Mouse (Mus musculus): ENCODE measurements around the gene Hsd11b2. TPM values are rescaled to one million over a fixed set of nuclear protein-coding genes. Genes with fewer than 3 reads are reported as not detected.
"Not testable (repeated sequence)": the region's sequence is repeated elsewhere in the genome, so short reads cannot be mapped to it uniquely, and the experiment has no call there.

Hsd11b2 gene
- polyA plus RNA-seq, 1 experiment from 2014 or later: 1.5 TPM

DNA sequence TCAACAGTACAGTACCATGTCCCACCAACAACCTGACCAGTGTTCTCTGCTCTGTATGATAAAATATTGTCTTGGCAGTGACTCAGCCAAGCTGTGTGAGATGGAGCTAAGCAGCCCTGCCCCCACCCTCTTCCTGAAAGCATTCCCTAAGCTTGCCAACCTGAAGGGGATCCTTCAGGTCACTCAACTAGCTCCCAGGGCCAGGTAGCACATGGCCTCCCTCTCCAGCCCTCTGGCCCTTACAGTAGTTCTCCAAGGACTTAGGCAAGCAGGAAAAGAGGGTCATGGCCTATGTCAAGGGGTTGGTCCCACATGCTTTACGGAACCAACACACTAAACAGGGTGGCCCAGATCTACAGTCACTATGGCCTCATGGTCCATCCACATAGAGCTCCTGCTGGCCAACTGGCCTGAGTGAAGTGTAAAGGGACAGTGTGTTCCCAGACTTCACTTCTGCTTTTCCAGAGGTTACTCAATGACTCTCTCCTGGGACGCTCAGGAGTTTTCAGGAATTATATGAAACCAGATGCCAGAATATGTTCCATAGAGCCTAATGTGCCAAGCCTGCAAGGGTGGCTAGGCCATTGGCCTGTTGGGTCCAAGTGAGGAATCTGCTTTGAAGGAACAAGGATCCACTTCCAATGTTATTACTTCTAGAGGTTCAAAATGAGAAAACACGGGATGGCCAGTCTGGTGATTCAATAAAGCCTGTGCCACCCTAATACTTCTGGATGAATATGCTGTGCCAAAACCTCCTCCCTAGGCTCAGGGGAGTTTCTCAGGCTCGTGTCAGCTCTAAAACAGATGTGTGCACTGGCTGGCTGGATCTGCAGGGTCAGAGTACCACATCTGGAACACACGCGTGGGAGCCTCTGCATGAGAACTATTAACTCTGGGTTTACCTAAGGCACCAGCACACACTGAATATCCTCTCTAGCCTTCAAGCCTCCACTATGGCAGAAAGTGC lies 28.1 kb downstream of the Hsd11b2 start:
- WGBS (ENCODE audit: insufficient replicate concordance): 79% methylated on average over 6 of the region's 6 CpGs
- no peak for DNase-seq
- Histone ChIP-seq H3K27me3 (no peaks in the 10 kb centered on the region), H3K36me3 (no peaks in the 10 kb centered on the region), H3K4me2 (no peak overlapping the region), H3K4me3 (replicated peaks) (no peak overlapping the region), H3K9me3 (replicated peaks) (no peaks in the 10 kb centered on the region), H3K9ac (no peak overlapping the region), H3K27ac (0 out of 2 replicates have a peak overlapping the region, but pooled peaks have one; percentile 8), H3K4me1 (replicated peaks) (peaks cover 60% of the 10 kb centered on the region)
- no peak for ATAC-seq (ENCODE audit: low read depth)

DNA sequence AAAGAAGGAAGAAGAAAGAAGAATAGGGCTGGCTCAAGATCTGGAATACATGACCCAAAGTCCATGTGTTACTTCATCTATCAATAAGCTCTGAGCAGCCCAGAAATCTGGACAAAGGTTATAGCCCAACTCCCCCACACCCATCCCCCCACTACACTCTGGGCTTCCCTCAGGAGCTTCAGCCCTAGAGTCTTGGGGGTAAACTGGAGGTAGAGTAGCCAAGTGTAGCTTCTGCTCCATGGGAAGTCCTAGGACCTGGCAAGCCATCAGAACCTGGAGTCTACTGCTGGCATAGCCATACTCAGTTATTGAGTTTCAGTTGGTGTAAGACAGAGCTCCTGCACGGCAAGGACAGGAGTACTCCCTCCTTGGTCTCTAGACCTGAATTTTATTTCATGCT lies 31.0 kb downstream of the Hsd11b2 start:
- no peak overlapping the region for H3K9ac ChIP-seq
- WGBS (ENCODE audit: insufficient replicate concordance): 78% methylated on average over 1 of the region's 1 CpGs

DNA sequence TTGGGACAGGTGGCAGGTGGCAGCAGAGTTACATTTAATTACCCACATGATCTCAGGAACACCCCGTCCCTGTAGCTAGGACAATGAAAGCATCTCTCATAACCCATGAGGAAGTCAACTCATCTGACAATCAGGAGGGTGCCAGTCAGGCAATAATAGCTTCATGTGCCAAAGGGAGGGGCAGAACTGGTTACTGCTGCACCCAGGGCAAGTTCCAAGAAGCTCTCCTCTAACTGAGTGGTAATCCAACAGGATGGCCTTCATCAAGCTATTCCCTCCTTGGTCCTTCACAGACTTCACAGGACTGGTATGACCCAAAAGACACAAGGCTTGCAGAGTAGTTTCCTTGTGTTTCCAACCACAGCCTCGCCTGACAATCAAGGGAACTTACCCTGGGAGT lies 31.5 kb downstream of the Hsd11b2 start:
- Histone ChIP-seq H3K36me3 (no peaks in the 10 kb centered on the region; the same call in 1 of the 2 replicates), H3K9me3 (replicated peaks) (no peaks in the 10 kb centered on the region), H3K4me2 (no peak overlapping the region), H3K4me3 (replicated peaks) (no peak overlapping the region), H3K27me3 (no peaks in the 10 kb centered on the region), H3K4me1 (replicated peaks) (peaks cover 26% of the 10 kb centered on the region), H3K9ac (no peak overlapping the region), H3K27ac (no peak overlapping the region)
- ATAC-seq (ENCODE audit: low read depth): no peak
- DNase-seq: no peak
- 53% methylated on average over 2 of the region's 2 CpGs for WGBS (ENCODE audit: insufficient replicate concordance)

More for the DNA sequence above, 31.0 kb downstream of the Hsd11b2 start:
- Histone ChIP-seq H3K9me3 (replicated peaks) (no peaks in the 10 kb centered on the region), H3K27me3 (no peaks in the 10 kb centered on the region), H3K27ac (no peak overlapping the region), H3K4me1 (replicated peaks) (peaks cover 31% of the 10 kb centered on the region), H3K4me2 (no peak overlapping the region), H3K36me3 (no peaks in the 10 kb centered on the region), H3K4me3 (replicated peaks) (no peak overlapping the region)
- DNase-seq (no peak), ATAC-seq (ENCODE audit: low read depth) (no peak)

DNA sequence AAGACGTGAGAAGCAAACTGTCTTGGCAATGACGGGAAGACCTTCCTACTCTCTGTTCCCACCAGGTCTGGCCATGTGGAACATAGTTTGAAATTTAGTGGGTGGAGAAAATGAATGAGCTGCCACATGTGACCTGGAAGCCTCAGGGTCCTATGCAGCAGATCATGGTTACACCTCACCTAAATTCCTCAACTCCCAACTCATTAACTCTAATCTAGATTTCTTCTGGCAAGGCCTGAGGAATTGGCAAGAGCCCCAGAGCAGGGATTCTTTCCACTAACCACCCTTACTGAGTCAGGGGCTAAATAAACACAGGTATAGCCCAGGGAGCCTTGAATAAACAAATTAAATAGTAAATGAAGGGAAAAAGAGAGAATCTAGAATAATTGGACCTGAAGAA lies 33.5 kb downstream of the Hsd11b2 start:
- Histone ChIP-seq H3K4me3 (replicated peaks) (no peak overlapping the region), H3K27me3 (no peaks in the 10 kb centered on the region), H3K4me2 (no peak overlapping the region), H3K4me1 (replicated peaks) (peaks cover 6% of the 10 kb centered on the region), H3K36me3 (no peaks in the 10 kb centered on the region; the same call in 1 of the 2 replicates), H3K9me3 (replicated peaks) (no peaks in the 10 kb centered on the region), H3K27ac (no peak overlapping the region), H3K9ac (no peak overlapping the region)
- 76% methylated on average over 2 of the region's 2 CpGs for WGBS (ENCODE audit: insufficient replicate concordance)
- no peak for ATAC-seq (ENCODE audit: low read depth)
- DNase-seq: no peak

DNA sequence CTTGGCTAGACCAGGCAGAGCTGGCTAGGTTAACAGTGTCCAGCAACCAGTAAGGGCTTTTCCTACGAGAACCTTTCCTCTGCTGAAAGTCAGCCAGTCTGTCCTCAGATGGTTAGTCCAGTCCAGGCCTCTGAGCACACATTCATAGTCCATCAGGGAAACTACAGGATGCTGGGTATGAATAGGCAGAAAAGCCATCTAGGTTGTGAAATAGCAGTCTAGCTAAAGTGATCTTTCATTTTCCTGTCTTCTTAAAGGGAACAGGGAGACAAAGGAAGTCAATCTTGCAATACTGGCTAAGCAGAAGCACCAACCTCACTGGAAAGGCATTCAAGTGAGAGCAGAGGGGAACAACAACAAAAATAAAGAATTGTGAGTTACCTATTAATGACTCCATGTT lies 34.3 kb downstream of the Hsd11b2 start:
- DNase-seq: no peak
- Histone ChIP-seq H3K36me3 (no peaks in the 10 kb centered on the region; the same call in 1 of the 2 replicates), H3K4me3 (replicated peaks) (no peak overlapping the region), H3K9ac (no peak overlapping the region), H3K27me3 (no peaks in the 10 kb centered on the region), H3K4me1 (replicated peaks) (peaks cover 3% of the 10 kb centered on the region; the same call in 1 of the 2 replicates), H3K9me3 (replicated peaks) (no peaks in the 10 kb centered on the region), H3K4me2 (no peak overlapping the region), H3K27ac (0 out of 2 replicates have a peak overlapping the region, but pooled peaks have one; percentile 4)
- WGBS (ENCODE audit: insufficient replicate concordance): 87% methylated on average over 1 of the region's 1 CpGs
- no peak for ATAC-seq (ENCODE audit: low read depth)

DNA sequence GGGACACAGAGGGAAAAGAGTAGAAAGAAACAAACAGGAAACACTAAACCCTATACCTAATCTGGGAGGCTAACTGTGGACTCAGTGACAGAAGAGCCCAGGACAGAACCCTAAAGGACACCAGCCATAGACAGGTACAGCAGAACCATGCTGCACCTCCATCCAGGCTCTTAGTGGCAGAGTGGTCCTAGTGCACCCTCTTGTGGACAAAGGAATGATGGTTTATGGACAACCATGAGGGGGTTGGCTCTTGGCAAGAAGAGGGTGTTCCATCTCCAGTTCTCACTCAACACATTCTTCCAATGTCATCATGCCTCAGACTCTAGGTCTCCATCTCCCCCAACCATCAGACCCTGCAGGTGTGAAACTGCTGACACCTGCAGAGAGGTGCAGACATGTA lies 35.5 kb downstream of the Hsd11b2 start:
- no peak overlapping the region for H3K27ac ChIP-seq
- no peaks in the 10 kb centered on the region for H3K27me3 ChIP-seq
- H3K4me2 ChIP-seq: no peak overlapping the region
- H3K9ac ChIP-seq: no peak overlapping the region
- ATAC-seq (ENCODE audit: low read depth): peak; percentile 74; the same call in 1 of the 2 replicates
- H3K36me3 ChIP-seq: no peaks in the 10 kb centered on the region; the same call in 1 of the 2 replicates
- no peak overlapping the region for H3K4me3 ChIP-seq (replicated peaks)
- H3K9me3 ChIP-seq (replicated peaks): no peaks in the 10 kb centered on the region
- DNase-seq: peak; percentile 54
- H3K4me1 ChIP-seq (replicated peaks): peaks cover 3% of the 10 kb centered on the region; the same call in 1 of the 2 replicates

DNA sequence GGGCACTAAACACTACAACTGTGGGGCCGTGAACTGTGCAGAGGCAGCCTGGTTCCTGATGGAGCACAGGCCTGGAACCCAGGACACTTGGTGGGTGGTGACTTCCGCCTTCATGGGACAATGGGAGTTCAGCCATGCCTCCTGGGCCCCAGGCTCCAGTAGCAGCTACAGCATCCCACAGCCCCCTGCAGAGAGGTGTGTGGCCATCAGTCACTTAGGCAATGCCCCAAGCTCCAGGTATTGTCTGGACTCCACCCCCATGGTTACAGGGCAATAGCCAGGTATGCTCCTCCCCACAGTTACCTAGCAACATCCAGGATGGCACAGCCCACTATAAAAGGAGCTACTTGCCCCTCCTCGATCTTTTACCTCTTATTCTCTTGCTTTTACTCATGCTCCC lies 36.7 kb downstream of the Hsd11b2 start:
- H3K4me1 ChIP-seq (replicated peaks): 0 out of 2 replicates have a peak, but pooled peaks cover under 1% of the 10 kb centered on the region
- H3K4me2 ChIP-seq: no peak overlapping the region
- H3K27ac ChIP-seq: no peak overlapping the region
- H3K9me3 ChIP-seq (replicated peaks): no peaks in the 10 kb centered on the region
- 81% methylated on average over 3 of the region's 3 CpGs for WGBS (ENCODE audit: insufficient replicate concordance)
- no peak overlapping the region for H3K9ac ChIP-seq
- DNase-seq (no peak), ATAC-seq (ENCODE audit: low read depth) (no peak)
- H3K36me3 ChIP-seq: peaks cover 7% of the 10 kb centered on the region; the same call in 1 of the 2 replicates
- no peaks in the 10 kb centered on the region for H3K27me3 ChIP-seq
- no peak overlapping the region for H3K4me3 ChIP-seq (replicated peaks)

DNA sequence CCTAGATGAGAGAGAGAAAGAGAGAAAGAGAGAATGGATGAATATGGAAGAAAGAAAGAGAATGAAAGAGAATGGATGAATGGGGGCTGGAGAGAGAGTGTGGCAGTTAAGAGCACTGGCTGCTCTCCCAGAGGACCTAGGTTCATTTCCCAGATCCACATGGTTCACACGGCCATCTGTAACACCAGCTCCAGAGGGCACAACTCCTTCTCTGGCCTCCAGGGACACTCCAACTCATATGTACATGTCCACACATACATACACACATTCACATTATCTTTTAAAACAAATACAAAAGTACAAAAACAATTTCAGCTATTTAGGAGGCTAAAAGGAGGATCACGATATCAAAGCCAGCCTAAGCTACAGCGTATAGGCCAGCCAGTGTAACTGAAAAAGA lies 44.3 kb downstream of the Hsd11b2 start:
- WGBS (ENCODE audit: insufficient replicate concordance): 88% methylated on average over 3 of the region's 3 CpGs
- DNase-seq (no peak), ATAC-seq (ENCODE audit: low read depth) (no peak)
- Histone ChIP-seq H3K9ac (no peak overlapping the region), H3K4me1 (replicated peaks) (peaks cover 50% of the 10 kb centered on the region), H3K9me3 (replicated peaks) (no peaks in the 10 kb centered on the region), H3K27me3 (no peaks in the 10 kb centered on the region), H3K4me3 (replicated peaks) (no peak overlapping the region), H3K36me3 (peaks cover 11% of the 10 kb centered on the region; the same call in 1 of the 2 replicates), H3K27ac (peak overlapping the region; percentile 34), H3K4me2 (no peak overlapping the region)

DNA sequence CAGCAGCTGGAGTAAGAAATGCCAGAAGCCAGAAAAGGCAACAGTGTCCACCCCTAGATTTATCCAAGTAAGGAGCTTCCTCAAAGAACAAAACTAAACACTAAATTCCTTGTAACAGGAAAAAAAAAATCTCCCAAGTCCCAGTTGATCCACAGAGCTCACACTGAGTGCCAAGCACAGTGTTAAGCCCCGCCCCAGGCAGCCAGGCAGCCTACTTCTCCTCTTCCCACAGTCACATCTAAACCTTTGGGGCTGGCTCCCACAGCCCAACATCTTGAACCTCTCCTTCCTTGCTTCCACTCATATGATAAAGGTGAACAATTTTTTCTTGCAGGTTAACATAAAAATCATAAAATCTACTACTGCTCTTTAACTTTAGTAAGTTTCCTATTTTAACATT lies 45.3 kb downstream of the Hsd11b2 start:
- WGBS (ENCODE audit: insufficient replicate concordance): 65% methylated on average over 1 of the region's 1 CpGs
- Histone ChIP-seq H3K9ac (peak overlapping the region; percentile 39; the same call in 1 of the 2 replicates), H3K4me3 (replicated peaks) (no peak overlapping the region), H3K4me1 (replicated peaks) (peaks cover 50% of the 10 kb centered on the region), H3K9me3 (replicated peaks) (no peaks in the 10 kb centered on the region), H3K27me3 (no peaks in the 10 kb centered on the region), H3K36me3 (peaks cover 11% of the 10 kb centered on the region; the same call in 1 of the 2 replicates), H3K27ac (no peak overlapping the region), H3K4me2 (peak overlapping the region; percentile 89)
- ATAC-seq (ENCODE audit: low read depth) (no peak), DNase-seq (no peak)

DNA sequence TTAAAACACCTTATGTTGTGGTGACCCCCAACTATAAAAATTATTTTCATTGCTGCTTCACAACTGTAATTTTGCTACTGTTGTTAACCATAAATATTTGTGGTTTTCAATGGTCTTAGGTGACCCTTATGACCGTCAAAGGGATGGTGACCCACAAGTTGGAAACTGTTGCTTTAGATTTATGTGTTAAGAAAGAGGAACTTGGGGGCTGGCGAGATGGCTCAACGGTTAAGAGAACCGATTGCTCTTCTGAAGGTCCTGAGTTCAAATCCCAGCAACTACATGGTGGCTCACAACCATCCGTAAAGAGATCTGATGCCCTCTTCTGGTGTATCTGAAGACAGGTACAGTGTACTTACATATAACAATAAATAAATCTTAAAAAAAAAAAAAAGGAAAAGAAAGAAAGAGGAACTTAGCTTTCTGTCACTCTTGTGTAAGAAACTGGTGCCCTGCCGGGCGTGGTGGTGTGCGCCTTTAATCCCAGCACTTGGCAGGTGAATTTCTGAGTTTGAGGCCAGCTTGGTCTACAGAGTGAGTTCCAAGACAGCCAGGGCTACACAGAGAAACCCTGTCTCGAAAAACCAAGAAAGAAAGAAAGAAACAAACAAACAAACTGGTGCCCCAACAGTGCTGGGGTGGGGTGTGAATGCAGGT lies 46.1 kb downstream of the Hsd11b2 start:
- H3K4me3 ChIP-seq (replicated peaks): peak overlapping the region; percentile 90
- peak overlapping the region; percentile 89 for H3K4me2 ChIP-seq
- H3K9ac ChIP-seq: peak overlapping the region; percentile 96
- peak overlapping the region; percentile 91 for H3K27ac ChIP-seq
- H3K27me3 ChIP-seq; H3K9me3 ChIP-seq (replicated peaks); ATAC-seq (ENCODE audit: low read depth); H3K36me3 ChIP-seq; DNase-seq: not testable (repeated sequence)
- H3K4me1 ChIP-seq (replicated peaks): peaks cover 50% of the 10 kb centered on the region
- WGBS (ENCODE audit: insufficient replicate concordance): 36% methylated on average over 9 of the region's 9 CpGs

DNA sequence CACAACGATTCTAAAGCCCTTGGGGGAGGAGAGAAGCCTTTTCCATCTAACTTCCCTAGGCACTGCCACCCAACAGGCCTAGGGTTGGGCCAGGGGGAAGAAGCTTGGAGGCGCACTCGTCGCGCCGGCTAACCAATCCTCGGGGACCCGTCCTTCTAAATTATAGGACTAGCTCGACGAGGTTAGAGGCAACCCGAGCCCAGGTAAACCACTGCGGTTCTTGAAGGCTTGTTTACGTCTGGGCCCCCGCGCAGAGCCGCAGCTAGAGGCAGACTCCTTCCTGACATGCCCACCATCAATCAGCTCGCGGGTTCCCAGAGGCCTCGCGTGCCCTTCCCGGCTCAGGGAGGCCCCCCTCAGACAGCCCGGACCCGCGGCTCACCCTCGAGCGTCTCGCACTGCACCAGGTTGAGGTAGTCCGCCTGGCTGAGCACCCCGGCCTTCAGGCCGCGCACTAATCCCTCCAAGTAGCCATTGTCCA lies 46.9 kb downstream of the Hsd11b2 start:
- under 1% methylated on average over 31 of the region's 31 CpGs for WGBS (ENCODE audit: insufficient replicate concordance)
- Histone ChIP-seq H3K27me3 (no peaks in the 10 kb centered on the region), H3K4me3 (replicated peaks) (peak overlapping the region; percentile 90), H3K36me3 (0 out of 2 replicates have a peak, but pooled peaks cover 4% of the 10 kb centered on the region), H3K4me2 (peak overlapping the region; percentile 89), H3K9me3 (replicated peaks) (no peaks in the 10 kb centered on the region), H3K9ac (peak overlapping the region; percentile 96), H3K27ac (peak overlapping the region; percentile 91), H3K4me1 (replicated peaks) (peaks cover 50% of the 10 kb centered on the region)
- DNase-seq (no peak), ATAC-seq (ENCODE audit: low read depth) (peak; percentile 64)
